Mouse (Mus musculus) kidney, embryonic 14.5 days (tissue): ENCODE results near the gene Cul4a. TPM values are rescaled to one million over a fixed set of nuclear protein-coding genes. Genes with fewer than 3 reads are reported as not detected.

Experiments used
- ATAC-seq: fragments of 200-750 bp; cut with Nextera tagmentation; 2 replicates; pipeline ENCODE4 v1.8.0; 2017; ENCODE audit warnings: moderate number of reproducible peaks, mild to moderate bottlenecking, moderate TSS enrichment, moderate library complexity; ENCODE audit not compliant: low FRiP score, low TSS enrichment
- H3K27ac ChIP-seq: fragments of 300-500 bp; sonication (generic); 2 replicates; pipeline ENCODE4 v1.5.1; 2014; ENCODE audit warnings: low read depth, mild to moderate bottlenecking, low read length, moderate library complexity, mixed read lengths
- H3K27me3 ChIP-seq: fragments of 300-500 bp; sonication (generic); 2 replicates; pipeline ENCODE4 v1.6.1; 2014; ENCODE audit warnings: mild to moderate bottlenecking, low read length; ENCODE audit not compliant: control insufficient read depth, insufficient read depth
- H3K36me3 ChIP-seq: fragments of 300-500 bp; sonication (generic); 2 replicates; pipeline ENCODE4 v1.6.1; 2014; ENCODE audit warnings: low read length, mixed read lengths; ENCODE audit not compliant: control insufficient read depth, insufficient read depth
- H3K4me1 ChIP-seq: fragments of 300-500 bp; sonication (generic); 2 replicates; pipeline ENCODE4 v1.6.1; 2014; ENCODE audit warnings: low read length, mixed read lengths; ENCODE audit not compliant: control insufficient read depth, insufficient read depth
- H3K4me2 ChIP-seq: fragments of 300-500 bp; sonication (generic); replicated peaks from 2 replicates; pipeline ENCODE4 v1.6.1; 2014; ENCODE audit warnings: low read depth, mild to moderate bottlenecking, low read length
- H3K4me3 ChIP-seq: fragments of 300-500 bp; sonication (generic); 2 replicates; pipeline ENCODE4 v1.5.1; 2014; ENCODE audit warnings: mild to moderate bottlenecking, low read length
- H3K9ac ChIP-seq: fragments of 300-500 bp; sonication (generic); 2 replicates; pipeline ENCODE4 v1.6.1; 2014; ENCODE audit warnings: low read depth, mild to moderate bottlenecking, low read length, moderate library complexity
- H3K9me3 ChIP-seq: fragments of 300-500 bp; sonication (generic); 2 replicates; pipeline ENCODE4 v1.6.1; 2016; ENCODE audit warnings: low read length; ENCODE audit not compliant: control insufficient read depth
- WGBS: fragments of 180-500 bp; shearing (Covaris S2); extraction: QIAGEN DNeasy Blood & Tissue Kit; methylation state at CpG from one replicate; pipeline ENCODE4 v1.1.7; 2014; 5-methylcytosine and 5-hydroxymethylcytosine counted together
- polyA plus RNA-seq: library from polyadenylated mRNA; unstranded; fragments of >200 nt; fragmentation: Nextera tagmentation; extraction: Ambion mirVana; gene quantifications from 2 replicates; pipeline ENCODE4 v1.2.1, GENCODE M21; 2014

Gene Cul4a
- polyA plus RNA-seq, 1 experiment from 2014 or later, result 110 TPM

GRCm38 (mm10) chr8:13164361-13164760, 58.9 kb downstream of the Cul4a start:
- no peaks in the 10 kb centered on the region for H3K9me3 ChIP-seq
- H3K36me3 ChIP-seq, result peaks cover 29% of the 10 kb centered on the region
- no peaks in the 10 kb centered on the region for H3K27me3 ChIP-seq
- 93% methylated on average over 5 of the region's 5 CpGs for WGBS
- no peak overlapping the region for H3K4me2 ChIP-seq
- no peak for ATAC-seq
- H3K4me1 ChIP-seq, result peaks cover 5% of the 10 kb centered on the region; the same call in 1 of the 2 replicates
- H3K4me3 ChIP-seq, result no peak overlapping the region
- H3K9ac ChIP-seq, result no peak overlapping the region
- H3K27ac ChIP-seq, result no peak overlapping the region

- Histone ChIP-seq H3K27me3 (no peaks in the 10 kb centered on the region), H3K4me2 (no peak overlapping the region), H3K27ac (no peak overlapping the region), H3K36me3 (peaks cover 84% of the 10 kb centered on the region), H3K9me3 (no peaks in the 10 kb centered on the region), H3K4me3 (no peak overlapping the region), H3K4me1 (no peaks in the 10 kb centered on the region), H3K9ac (no peak overlapping the region)
- 38% methylated on average over 1 of the region's 1 CpGs for whole genome bisulfite sequencing
- ATAC-seq, result no peak
Measured at GRCm38 (mm10) chr8:13170510-13170909, 65.1 kb downstream of the Cul4a start.

GRCm38 (mm10) chr8:13174305-13174704, 68.9 kb downstream of the Cul4a start:
- Histone ChIP-seq H3K4me2 (no peak overlapping the region), H3K9me3 (no peaks in the 10 kb centered on the region), H3K4me3 (no peak overlapping the region), H3K9ac (no peak overlapping the region), H3K36me3 (peaks cover 77% of the 10 kb centered on the region), H3K27me3 (no peaks in the 10 kb centered on the region), H3K27ac (no peak overlapping the region), H3K4me1 (no peaks in the 10 kb centered on the region)
- ATAC-seq, result no peak
- WGBS, result 94% methylated on average over 4 of the region's 4 CpGs

- H3K4me1 ChIP-seq, result no peaks in the 10 kb centered on the region
- no peak overlapping the region for H3K4me3 ChIP-seq
- H3K36me3 ChIP-seq, result peaks cover 72% of the 10 kb centered on the region
- no peaks in the 10 kb centered on the region for H3K27me3 ChIP-seq
- no peak overlapping the region for H3K9ac ChIP-seq
- H3K9me3 ChIP-seq, result no peaks in the 10 kb centered on the region
- 85% methylated on average over 4 of the region's 4 CpGs for WGBS
- H3K4me2 ChIP-seq, result no peak overlapping the region
- ATAC-seq, result no peak
- no peak overlapping the region for H3K27ac ChIP-seq
Measured at GRCm38 (mm10) chr8:13174811-13175210, 69.4 kb downstream of the Cul4a start.

- Histone ChIP-seq H3K4me3 (no peak overlapping the region), H3K27ac (no peak overlapping the region), H3K4me1 (no peaks in the 10 kb centered on the region), H3K27me3 (no peaks in the 10 kb centered on the region), H3K9me3 (no peaks in the 10 kb centered on the region), H3K4me2 (no peak overlapping the region), H3K36me3 (peaks cover 67% of the 10 kb centered on the region), H3K9ac (no peak overlapping the region)
- WGBS, result 96% methylated on average over 1 of the region's 1 CpGs
- ATAC-seq, result no peak
Measured at GRCm38 (mm10) chr8:13175650-13176049, 70.2 kb downstream of the Cul4a start.

GRCm38 (mm10) chr8:13177173-13177852, 71.9 kb downstream of the Cul4a start:
- H3K9me3 ChIP-seq, result no peaks in the 10 kb centered on the region
- H3K27me3 ChIP-seq, result no peaks in the 10 kb centered on the region
- no peak for ATAC-seq
- H3K4me3 ChIP-seq, result no peak overlapping the region
- WGBS, result 95% methylated on average over 7 of the region's 7 CpGs
- H3K27ac ChIP-seq, result no peak overlapping the region
- H3K9ac ChIP-seq, result no peak overlapping the region
- peaks cover 52% of the 10 kb centered on the region for H3K36me3 ChIP-seq
- H3K4me1 ChIP-seq, result no peaks in the 10 kb centered on the region
- H3K4me2 ChIP-seq, result no peak overlapping the region

GRCm38 (mm10) chr8:13178137-13178536, 72.7 kb downstream of the Cul4a start:
- ATAC-seq, result no peak
- Histone ChIP-seq H3K4me1 (no peaks in the 10 kb centered on the region), H3K27ac (no peak overlapping the region), H3K4me3 (no peak overlapping the region), H3K9me3 (no peaks in the 10 kb centered on the region), H3K27me3 (no peaks in the 10 kb centered on the region), H3K9ac (no peak overlapping the region), H3K4me2 (no peak overlapping the region), H3K36me3 (peaks cover 44% of the 10 kb centered on the region)
- WGBS, result 90% methylated on average over 5 of the region's 5 CpGs

- no peak for ATAC-seq
- H3K4me1 ChIP-seq, result no peaks in the 10 kb centered on the region
- no peaks in the 10 kb centered on the region for H3K9me3 ChIP-seq
- no peak overlapping the region for H3K9ac ChIP-seq
- WGBS, result 72% methylated on average over 6 of the region's 6 CpGs
- no peak overlapping the region for H3K4me3 ChIP-seq
- no peak overlapping the region for H3K4me2 ChIP-seq
- H3K36me3 ChIP-seq, result peaks cover 31% of the 10 kb centered on the region
- H3K27ac ChIP-seq, result no peak overlapping the region
- no peaks in the 10 kb centered on the region for H3K27me3 ChIP-seq
Measured at GRCm38 (mm10) chr8:13179482-13179881, 74.1 kb downstream of the Cul4a start.

GRCm38 (mm10) chr8:13179948-13180347, 74.5 kb downstream of the Cul4a start:
- ATAC-seq, result no peak
- no peaks in the 10 kb centered on the region for H3K9me3 ChIP-seq
- peaks cover 27% of the 10 kb centered on the region for H3K36me3 ChIP-seq
- no peak overlapping the region for H3K4me2 ChIP-seq
- H3K4me1 ChIP-seq, result no peaks in the 10 kb centered on the region
- no peak overlapping the region for H3K9ac ChIP-seq
- H3K27ac ChIP-seq, result no peak overlapping the region
- 65% methylated on average over 7 of the region's 7 CpGs for WGBS
- H3K4me3 ChIP-seq, result no peak overlapping the region
- no peaks in the 10 kb centered on the region for H3K27me3 ChIP-seq
